Mouse (Mus musculus) lung, postnatal 25 days (tissue): Measurements from ENCODE around the gene Arhgap31.

ENCODE experiments used
- DNase-seq: peaks from one replicate; pipeline ENCODE4 v3.0.0; 2022; ENCODE audit warnings: low spot score

Gene Arhgap31

GRCm38 (mm10) chr16:38602989-38603804 lies 109.9 kb downstream of the Arhgap31 start:
- no peak for DNase-seq

GRCm38 (mm10) chr16:38598986-38599680 lies 113.9 kb downstream of the Arhgap31 start:
- DNase-seq = peak; percentile 60

GRCm38 (mm10) chr16:38596651-38597050 lies 116.4 kb downstream of the Arhgap31 start:
- DNase-seq = no peak

- DNase-seq = no peak
Observed at GRCm38 (mm10) chr16:38596099-38596498, 117.0 kb downstream of the Arhgap31 start.

GRCm38 (mm10) chr16:38594435-38594834 lies 118.6 kb downstream of the Arhgap31 start:
- no peak for DNase-seq

- no peak for DNase-seq
Observed at GRCm38 (mm10) chr16:38592946-38593345, 120.1 kb downstream of the Arhgap31 start.

- no peak for DNase-seq
Observed at GRCm38 (mm10) chr16:38592026-38592678, 120.9 kb downstream of the Arhgap31 start.

- DNase-seq = no peak
Observed at GRCm38 (mm10) chr16:38591506-38591905, 121.6 kb downstream of the Arhgap31 start.

GRCm38 (mm10) chr16:38587572-38587971 lies 125.5 kb downstream of the Arhgap31 start:
- DNase-seq = no peak

- no peak for DNase-seq
Observed at GRCm38 (mm10) chr16:38587163-38587562, 125.9 kb downstream of the Arhgap31 start.

- DNase-seq = no peak
Observed at GRCm38 (mm10) chr16:38585186-38585585, 127.9 kb downstream of the Arhgap31 start.

GRCm38 (mm10) chr16:38584761-38585160 lies 128.3 kb downstream of the Arhgap31 start:
- no peak for DNase-seq

- no peak for DNase-seq
Observed at GRCm38 (mm10) chr16:38571481-38571880, 141.6 kb downstream of the Arhgap31 start.

GRCm38 (mm10) chr16:38568192-38568591 lies 144.9 kb downstream of the Arhgap31 start:
- DNase-seq = no peak

GRCm38 (mm10) chr16:38563516-38563915 lies 149.6 kb downstream of the Arhgap31 start:
- no peak for DNase-seq

GRCm38 (mm10) chr16:38562968-38563327 lies 150.1 kb downstream of the Arhgap31 start:
- DNase-seq = no peak

GRCm38 (mm10) chr16:38562131-38562967 lies 150.7 kb downstream of the Arhgap31 start:
- DNase-seq = peak; percentile 95

GRCm38 (mm10) chr16:38558221-38558748 lies 154.8 kb downstream of the Arhgap31 start, which contains the start of gene Tmem39a:
Gene Tmem39a, plus strand, starts transcription at chr16:38558698.
- no peak for DNase-seq

- no peak for DNase-seq
Observed at GRCm38 (mm10) chr16:38555988-38556387, 157.1 kb downstream of the Arhgap31 start.

GRCm38 (mm10) chr16:38549479-38550396 lies 163.3 kb downstream of the Arhgap31 start, which contains the start of gene Poglut1:
Gene Poglut1, minus strand, starts transcription at chr16:38550258.
- DNase-seq = peak; percentile 79
